Mouse (Mus musculus): ENCODE measurements at regions not wholly inside any gene's neighbourhood (a gene's known extent, or its start where the extent isn't known, plus 50 kb on each side); places are given as distances from the start of the nearest gene placed in this dataset.

- TF ChIP-seq POLR2A (IDR thresholded peaks at IDR 0.05; ENCODE audit: borderline replicate concordance, extremely low read depth, insufficient read depth, insufficient read length, poor library complexity, severe bottlenecking) = no peak
- TF ChIP-seq CTCF (IDR thresholded peaks at IDR 0.05; ENCODE audit: borderline replicate concordance, extremely low read depth, insufficient read depth, insufficient read length) = no peak
- peak; percentile 40 for DNase-seq (ENCODE audit: low read depth)
These were observed 561.1 kb downstream of the Adgrl2 start for GRCm38 (mm10) chr3:148429012-148429865.

GRCm38 (mm10) chr3:148424089-148424488 lies 566.3 kb downstream of the Adgrl2 start:
- DNase-seq (ENCODE audit: low read depth) = peak; percentile 58
- no peak for TF ChIP-seq CTCF (IDR thresholded peaks at IDR 0.05; ENCODE audit: borderline replicate concordance, extremely low read depth, insufficient read depth, insufficient read length)
- TF ChIP-seq POLR2A (IDR thresholded peaks at IDR 0.05; ENCODE audit: borderline replicate concordance, extremely low read depth, insufficient read depth, insufficient read length, poor library complexity, severe bottlenecking) = no peak

GRCm38 (mm10) chr3:148423383-148423782 lies 567.0 kb downstream of the Adgrl2 start:
- DNase-seq (ENCODE audit: low read depth) = no peak
- TF ChIP-seq POLR2A (IDR thresholded peaks at IDR 0.05; ENCODE audit: borderline replicate concordance, extremely low read depth, insufficient read depth, insufficient read length, poor library complexity, severe bottlenecking) (no peak), CTCF (IDR thresholded peaks at IDR 0.05; ENCODE audit: borderline replicate concordance, extremely low read depth, insufficient read depth, insufficient read length) (no peak)

GRCm38 (mm10) chr3:148422720-148423119 lies 567.6 kb downstream of the Adgrl2 start:
- DNase-seq (ENCODE audit: low read depth) = no peak
- TF ChIP-seq CTCF (IDR thresholded peaks at IDR 0.05; ENCODE audit: borderline replicate concordance, extremely low read depth, insufficient read depth, insufficient read length) (no peak), POLR2A (IDR thresholded peaks at IDR 0.05; ENCODE audit: borderline replicate concordance, extremely low read depth, insufficient read depth, insufficient read length, poor library complexity, severe bottlenecking) (no peak)

- DNase-seq (ENCODE audit: low read depth) = no peak
- no peak for TF ChIP-seq CTCF (IDR thresholded peaks at IDR 0.05; ENCODE audit: borderline replicate concordance, extremely low read depth, insufficient read depth, insufficient read length)
- no peak for TF ChIP-seq POLR2A (IDR thresholded peaks at IDR 0.05; ENCODE audit: borderline replicate concordance, extremely low read depth, insufficient read depth, insufficient read length, poor library complexity, severe bottlenecking)
These were observed 568.1 kb downstream of the Adgrl2 start for GRCm38 (mm10) chr3:148422205-148422604.

- DNase-seq (ENCODE audit: low read depth) = no peak
- TF ChIP-seq CTCF (IDR thresholded peaks at IDR 0.05; ENCODE audit: borderline replicate concordance, extremely low read depth, insufficient read depth, insufficient read length) = no peak
- no peak for TF ChIP-seq POLR2A (IDR thresholded peaks at IDR 0.05; ENCODE audit: borderline replicate concordance, extremely low read depth, insufficient read depth, insufficient read length, poor library complexity, severe bottlenecking)
These were observed 570.1 kb downstream of the Adgrl2 start for GRCm38 (mm10) chr3:148420303-148420702.

GRCm38 (mm10) chr3:148419462-148420074 lies 570.8 kb downstream of the Adgrl2 start:
- no peak for DNase-seq (ENCODE audit: low read depth)
- TF ChIP-seq POLR2A (IDR thresholded peaks at IDR 0.05; ENCODE audit: borderline replicate concordance, extremely low read depth, insufficient read depth, insufficient read length, poor library complexity, severe bottlenecking) (no peak), CTCF (IDR thresholded peaks at IDR 0.05; ENCODE audit: borderline replicate concordance, extremely low read depth, insufficient read depth, insufficient read length) (no peak)

- no peak for DNase-seq (ENCODE audit: low read depth)
- no peak for TF ChIP-seq CTCF (IDR thresholded peaks at IDR 0.05; ENCODE audit: borderline replicate concordance, extremely low read depth, insufficient read depth, insufficient read length)
- no peak for TF ChIP-seq POLR2A (IDR thresholded peaks at IDR 0.05; ENCODE audit: borderline replicate concordance, extremely low read depth, insufficient read depth, insufficient read length, poor library complexity, severe bottlenecking)
These were observed 572.3 kb downstream of the Adgrl2 start for GRCm38 (mm10) chr3:148418067-148418466.

- TF ChIP-seq CTCF (IDR thresholded peaks at IDR 0.05; ENCODE audit: borderline replicate concordance, extremely low read depth, insufficient read depth, insufficient read length) = no peak
- TF ChIP-seq POLR2A (IDR thresholded peaks at IDR 0.05; ENCODE audit: borderline replicate concordance, extremely low read depth, insufficient read depth, insufficient read length, poor library complexity, severe bottlenecking) = no peak
- no peak for DNase-seq (ENCODE audit: low read depth)
These were observed 574.9 kb downstream of the Adgrl2 start for GRCm38 (mm10) chr3:148415443-148415842.

GRCm38 (mm10) chr3:148413027-148413426 lies 577.3 kb downstream of the Adgrl2 start:
- no peak for DNase-seq (ENCODE audit: low read depth)
- TF ChIP-seq CTCF (IDR thresholded peaks at IDR 0.05; ENCODE audit: borderline replicate concordance, extremely low read depth, insufficient read depth, insufficient read length) (no peak), POLR2A (IDR thresholded peaks at IDR 0.05; ENCODE audit: borderline replicate concordance, extremely low read depth, insufficient read depth, insufficient read length, poor library complexity, severe bottlenecking) (no peak)

GRCm38 (mm10) chr3:148412191-148412590 lies 578.2 kb downstream of the Adgrl2 start:
- TF ChIP-seq CTCF (IDR thresholded peaks at IDR 0.05; ENCODE audit: borderline replicate concordance, extremely low read depth, insufficient read depth, insufficient read length) = no peak
- no peak for TF ChIP-seq POLR2A (IDR thresholded peaks at IDR 0.05; ENCODE audit: borderline replicate concordance, extremely low read depth, insufficient read depth, insufficient read length, poor library complexity, severe bottlenecking)
- DNase-seq (ENCODE audit: low read depth) = no peak
